Mouse (Mus musculus) forebrain, embryonic 15.5 days (tissue): ENCODE measurements around the gene Pgm2. TPM values are rescaled to one million over a fixed set of nuclear protein-coding genes. Genes with fewer than 3 reads are reported as not detected.

Experiments used
- ATAC-seq: fragments of 200-750 bp; cut with Nextera tagmentation; replicated peaks from 2 replicates; pipeline ENCODE4 v1.8.0; 2017; ENCODE audit warnings: mild to moderate bottlenecking, moderate TSS enrichment, moderate library complexity
- H3K27ac ChIP-seq: fragments of 300-500 bp; sonication (generic); replicated peaks from 2 replicates; pipeline ENCODE4 v1.5.1; 2015; ENCODE audit warnings: mild to moderate bottlenecking, inconsistent platforms
- H3K27me3 ChIP-seq: fragments of 300-500 bp; sonication (generic); 2 replicates; pipeline ENCODE4 v1.6.1; 2015; ENCODE audit warnings: inconsistent platforms
- H3K36me3 ChIP-seq: fragments of 300-500 bp; sonication (generic); 2 replicates; pipeline ENCODE4 v1.6.1; 2015; ENCODE audit warnings: mild to moderate bottlenecking, inconsistent platforms
- H3K4me1 ChIP-seq: fragments of 300-500 bp; sonication (generic); 2 replicates; pipeline ENCODE4 v1.6.1; 2015; ENCODE audit warnings: inconsistent platforms
- H3K4me2 ChIP-seq: fragments of 300-500 bp; sonication (generic); replicated peaks from 2 replicates; pipeline ENCODE4 v1.6.1; 2015; ENCODE audit warnings: mild to moderate bottlenecking, inconsistent platforms
- H3K4me3 ChIP-seq: fragments of 300-500 bp; sonication (generic); 2 replicates; pipeline ENCODE4 v1.5.1; 2015; ENCODE audit warnings: mild to moderate bottlenecking, inconsistent platforms
- H3K9ac ChIP-seq: fragments of 300-500 bp; sonication (generic); replicated peaks from 2 replicates; pipeline ENCODE4 v1.6.1; 2015; ENCODE audit warnings: mild to moderate bottlenecking, inconsistent platforms
- H3K9me3 ChIP-seq: fragments of 300-500 bp; sonication (generic); 2 replicates; pipeline ENCODE4 v1.6.1; 2016; ENCODE audit warnings: inconsistent platforms
- WGBS: fragments of 180-500 bp; shearing (Covaris S2); methylation state at CpG from one replicate; pipeline ENCODE4 v1.1.7; 2015; ENCODE audit warnings: mixed read lengths; 5-methylcytosine and 5-hydroxymethylcytosine counted together
- polyA plus RNA-seq: library from polyadenylated mRNA; unstranded; fragments of >200 nt; fragmentation: Nextera tagmentation; extraction: Ambion mirVana; gene quantifications from 2 replicates; pipeline ENCODE4 v1.2.1, GENCODE M21; 2015

The Pgm2 gene
- polyA plus RNA-seq, 1 experiment from 2014 or later = 27.7 TPM

- no peak for ATAC-seq
- no peaks in the 10 kb centered on the region for H3K4me1 ChIP-seq
- H3K27ac ChIP-seq = no peak overlapping the region
- peaks cover 71% of the 10 kb centered on the region for H3K36me3 ChIP-seq
- H3K9me3 ChIP-seq = peaks cover 5% of the 10 kb centered on the region; the same call in 1 of the 2 replicates
- H3K9ac ChIP-seq = no peak overlapping the region
- no peak overlapping the region for H3K4me3 ChIP-seq
- no peaks in the 10 kb centered on the region for H3K27me3 ChIP-seq
- H3K4me2 ChIP-seq = no peak overlapping the region
- WGBS = 95% methylated on average over 3 of the region's 3 CpGs
Observed at GRCm38 (mm10) chr5:64112360-64112759, 19.6 kb downstream of the Pgm2 start.

GRCm38 (mm10) chr5:64114210-64114609 is 21.5 kb downstream of the Pgm2 start:
- no peak for ATAC-seq
- Histone ChIP-seq H3K9me3 (peaks cover 5% of the 10 kb centered on the region; the same call in 1 of the 2 replicates), H3K4me2 (no peak overlapping the region), H3K4me1 (no peaks in the 10 kb centered on the region), H3K27ac (no peak overlapping the region), H3K27me3 (no peaks in the 10 kb centered on the region), H3K36me3 (peaks cover 61% of the 10 kb centered on the region), H3K9ac (no peak overlapping the region), H3K4me3 (no peak overlapping the region)
- WGBS = 97% methylated on average over 6 of the region's 6 CpGs

- peaks cover 46% of the 10 kb centered on the region for H3K36me3 ChIP-seq
Observed at GRCm38 (mm10) chr5:64117191-64117590, 24.4 kb downstream of the Pgm2 start.

GRCm38 (mm10) chr5:64125783-64126182 is 33.0 kb downstream of the Pgm2 start:
- Histone ChIP-seq H3K4me3 (no peak overlapping the region), H3K27ac (no peak overlapping the region), H3K4me1 (no peaks in the 10 kb centered on the region), H3K27me3 (no peaks in the 10 kb centered on the region), H3K9ac (no peak overlapping the region), H3K36me3 (peaks cover 12% of the 10 kb centered on the region), H3K4me2 (no peak overlapping the region), H3K9me3 (no peaks in the 10 kb centered on the region)
- no peak for ATAC-seq
- 63% methylated on average over 5 of the region's 5 CpGs for WGBS

More at GRCm38 (mm10) chr5:64117191-64117590, 24.4 kb downstream of the Pgm2 start:
- Histone ChIP-seq H3K27me3 (no peaks in the 10 kb centered on the region), H3K9me3 (peaks cover 5% of the 10 kb centered on the region; the same call in 1 of the 2 replicates), H3K4me2 (no peak overlapping the region), H3K4me1 (no peaks in the 10 kb centered on the region), H3K9ac (no peak overlapping the region), H3K27ac (no peak overlapping the region), H3K4me3 (no peak overlapping the region)
- 30% methylated on average over 1 of the region's 1 CpGs for WGBS
- no peak for ATAC-seq

DNA sequence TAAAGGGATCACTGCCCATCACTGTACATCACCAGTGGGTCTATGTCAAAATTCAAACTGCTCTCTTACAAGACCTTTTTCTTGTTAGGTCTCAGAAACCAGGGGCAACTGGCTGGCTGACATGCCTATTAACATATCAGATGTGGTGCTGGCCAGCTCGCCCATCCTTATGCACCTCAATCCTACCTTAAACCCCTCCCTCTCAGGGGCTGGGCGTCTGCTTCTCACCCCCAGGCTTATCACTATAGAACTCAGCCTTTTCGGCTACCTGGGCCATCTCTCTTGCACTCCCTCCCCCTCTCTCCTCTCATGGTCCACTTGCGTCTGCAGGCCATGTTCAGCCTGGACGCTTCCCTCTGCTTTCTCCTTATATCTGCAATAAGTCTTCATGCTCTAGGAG is 38.8 kb downstream of the Pgm2 start:
- no peaks in the 10 kb centered on the region for H3K9me3 ChIP-seq
- H3K36me3 ChIP-seq = peaks cover 11% of the 10 kb centered on the region
- no peak overlapping the region for H3K27ac ChIP-seq
- H3K4me2 ChIP-seq = no peak overlapping the region
- no peaks in the 10 kb centered on the region for H3K4me1 ChIP-seq
- WGBS = 68% methylated on average over 5 of the region's 5 CpGs
- no peak overlapping the region for H3K9ac ChIP-seq
- no peak for ATAC-seq
- H3K4me3 ChIP-seq = no peak overlapping the region
- H3K27me3 ChIP-seq = no peaks in the 10 kb centered on the region

DNA sequence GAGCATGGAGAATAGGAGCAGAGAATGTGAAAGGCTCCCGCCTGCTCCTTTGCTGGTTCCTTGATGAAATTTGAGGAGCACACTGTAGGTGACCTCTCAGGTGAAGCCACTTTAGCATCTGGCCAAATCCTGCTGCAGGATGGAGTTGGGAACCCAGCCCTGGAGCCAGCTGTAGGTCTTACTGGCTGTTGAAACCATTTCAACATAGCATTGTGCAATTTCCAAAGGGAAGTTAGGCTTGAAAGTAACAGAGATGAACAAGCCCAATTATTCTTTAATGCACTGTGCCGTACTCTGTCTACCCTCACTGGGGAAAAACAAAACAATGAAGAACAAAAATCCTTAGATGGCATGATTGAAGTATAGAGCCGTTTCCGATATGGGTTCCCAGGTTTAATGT is 41.2 kb downstream of the Pgm2 start:
- Histone ChIP-seq H3K27me3 (no peaks in the 10 kb centered on the region), H3K4me2 (no peak overlapping the region), H3K4me3 (no peak overlapping the region), H3K36me3 (peaks cover 4% of the 10 kb centered on the region; the same call in 1 of the 2 replicates), H3K9me3 (no peaks in the 10 kb centered on the region), H3K9ac (no peak overlapping the region), H3K4me1 (no peaks in the 10 kb centered on the region), H3K27ac (no peak overlapping the region)
- no peak for ATAC-seq
- WGBS = 91% methylated on average over 4 of the region's 4 CpGs

DNA sequence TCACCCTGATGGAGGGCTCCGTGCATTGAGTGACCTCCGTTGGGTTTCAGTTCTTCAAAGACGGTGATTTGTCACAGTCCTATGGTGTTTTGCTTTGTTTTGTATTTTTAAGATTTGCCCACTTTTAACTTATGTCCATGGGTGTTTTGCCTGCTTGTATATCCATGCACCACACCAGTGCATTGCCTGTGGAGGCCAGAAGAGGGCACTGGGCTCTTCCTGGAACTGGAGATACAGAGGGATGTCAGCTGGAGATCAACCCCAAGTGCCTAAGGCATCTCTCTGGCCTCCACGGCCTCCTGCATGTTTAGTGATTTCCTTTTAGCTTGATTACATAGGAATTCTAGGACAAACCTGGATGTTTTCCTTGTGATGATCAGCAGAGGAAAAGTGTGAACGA is 43.6 kb downstream of the Pgm2 start:
- Histone ChIP-seq H3K9ac (no peak overlapping the region), H3K4me1 (no peaks in the 10 kb centered on the region), H3K4me2 (no peak overlapping the region), H3K9me3 (no peaks in the 10 kb centered on the region), H3K36me3 (no peaks in the 10 kb centered on the region), H3K27ac (no peak overlapping the region), H3K27me3 (no peaks in the 10 kb centered on the region), H3K4me3 (no peak overlapping the region)
- no peak for ATAC-seq
- 75% methylated on average over 5 of the region's 5 CpGs for WGBS

GRCm38 (mm10) chr5:64140202-64140601 is 47.5 kb downstream of the Pgm2 start:
- Histone ChIP-seq H3K9ac (no peak overlapping the region), H3K4me3 (no peak overlapping the region), H3K27ac (no peak overlapping the region), H3K9me3 (no peaks in the 10 kb centered on the region), H3K4me2 (no peak overlapping the region), H3K4me1 (no peaks in the 10 kb centered on the region), H3K27me3 (no peaks in the 10 kb centered on the region), H3K36me3 (no peaks in the 10 kb centered on the region)
- WGBS = 77% methylated on average over 3 of the region's 3 CpGs
- no peak for ATAC-seq

- 82% methylated on average over 5 of the region's 5 CpGs for WGBS
- Histone ChIP-seq H3K9me3 (no peaks in the 10 kb centered on the region), H3K9ac (no peak overlapping the region), H3K4me3 (no peak overlapping the region), H3K27me3 (no peaks in the 10 kb centered on the region), H3K4me2 (no peak overlapping the region), H3K4me1 (no peaks in the 10 kb centered on the region), H3K36me3 (no peaks in the 10 kb centered on the region), H3K27ac (no peak overlapping the region)
- no peak for ATAC-seq
Observed at GRCm38 (mm10) chr5:64144315-64144714, 51.6 kb downstream of the Pgm2 start.

- Histone ChIP-seq H3K9ac (no peak overlapping the region), H3K9me3 (no peaks in the 10 kb centered on the region), H3K4me2 (no peak overlapping the region), H3K27ac (no peak overlapping the region), H3K4me1 (no peaks in the 10 kb centered on the region), H3K27me3 (no peaks in the 10 kb centered on the region), H3K36me3 (no peaks in the 10 kb centered on the region), H3K4me3 (no peak overlapping the region)
- 76% methylated on average over 10 of the region's 10 CpGs for WGBS
- no peak for ATAC-seq
Observed at GRCm38 (mm10) chr5:64146384-64147005, 53.7 kb downstream of the Pgm2 start.

- Histone ChIP-seq H3K4me3 (no peak overlapping the region), H3K4me1 (no peaks in the 10 kb centered on the region), H3K27me3 (no peaks in the 10 kb centered on the region), H3K4me2 (no peak overlapping the region), H3K9me3 (no peaks in the 10 kb centered on the region), H3K36me3 (no peaks in the 10 kb centered on the region), H3K9ac (no peak overlapping the region), H3K27ac (no peak overlapping the region)
- no peak for ATAC-seq
- WGBS = 31% methylated on average over 17 of the region's 17 CpGs
Observed at GRCm38 (mm10) chr5:64149184-64150127, 56.7 kb downstream of the Pgm2 start.

DNA sequence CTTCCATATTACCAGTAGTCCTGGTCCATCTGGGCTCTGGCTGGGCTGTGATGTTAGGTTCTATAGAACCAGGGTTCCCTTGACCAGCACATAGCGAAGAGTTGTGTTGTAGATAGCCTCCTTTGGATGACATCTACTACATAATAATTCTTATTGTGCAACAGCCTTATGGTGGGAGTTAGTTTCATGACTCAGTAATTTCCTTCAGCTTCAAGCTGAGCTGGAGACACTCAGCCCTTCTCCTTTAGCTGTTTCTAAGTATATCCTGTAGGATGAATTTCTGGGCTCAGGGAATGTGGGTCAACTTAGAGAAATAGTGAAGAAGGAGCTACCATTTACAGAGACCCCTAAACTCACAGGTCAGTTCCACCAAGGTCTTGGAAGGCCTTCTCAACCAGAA is 60.6 kb downstream of the Pgm2 start:
- Histone ChIP-seq H3K4me1 (no peaks in the 10 kb centered on the region), H3K9ac (no peak overlapping the region), H3K36me3 (no peaks in the 10 kb centered on the region), H3K27me3 (no peaks in the 10 kb centered on the region), H3K4me3 (no peak overlapping the region), H3K9me3 (no peaks in the 10 kb centered on the region), H3K4me2 (no peak overlapping the region), H3K27ac (no peak overlapping the region)
- ATAC-seq = no peak
- WGBS = 94% methylated on average over 1 of the region's 1 CpGs
